Mouse (Mus musculus) hindbrain, postnatal 0 days (tissue): ENCODE results near the gene Ascl5. TPM values are rescaled to one million over a fixed set of nuclear protein-coding genes. Genes with fewer than 3 reads are reported as not detected.

ENCODE experiments used
- ATAC-seq: fragments of 200-750 bp; cut with Nextera tagmentation; 2 replicates; pipeline ENCODE4 v1.8.0; 2017; ENCODE audit warnings: mild to moderate bottlenecking, moderate TSS enrichment, moderate library complexity
- DNase-seq: peaks from one replicate; pipeline ENCODE4 v3.0.0-alpha.2; 2015; ENCODE audit warnings: low spot score
- H3K27ac ChIP-seq: fragments of 300-500 bp; sonication (generic); 2 replicates; pipeline ENCODE4 v1.5.1; 2014; ENCODE audit warnings: mild to moderate bottlenecking
- H3K27me3 ChIP-seq: fragments of 300-500 bp; sonication (generic); 2 replicates; pipeline ENCODE4 v1.6.1; 2014; ENCODE audit warnings: low read length, mixed read lengths; ENCODE audit not compliant: insufficient read depth
- H3K36me3 ChIP-seq: fragments of 300-500 bp; sonication (generic); 2 replicates; pipeline ENCODE4 v1.6.1; 2014; ENCODE audit warnings: low read length, mixed read lengths; ENCODE audit not compliant: insufficient read depth
- H3K4me1 ChIP-seq: fragments of 300-500 bp; sonication (generic); 2 replicates; pipeline ENCODE4 v1.6.1; 2014; ENCODE audit warnings: antibody characterized with exemption, low read length, mixed read lengths; ENCODE audit not compliant: insufficient read depth
- H3K4me2 ChIP-seq: fragments of 300-500 bp; sonication (generic); 2 replicates; pipeline ENCODE4 v1.6.1; 2014; ENCODE audit warnings: low read depth, mild to moderate bottlenecking, low read length, moderate library complexity, mixed read lengths
- H3K4me3 ChIP-seq: fragments of 300-500 bp; sonication (generic); 2 replicates; pipeline ENCODE4 v1.5.1; 2014; ENCODE audit warnings: low read length
- H3K9ac ChIP-seq: fragments of 300-500 bp; sonication (generic); replicated peaks from 2 replicates; pipeline ENCODE4 v1.6.1; 2014; ENCODE audit warnings: mild to moderate bottlenecking, low read length, moderate library complexity, mixed read lengths
- H3K9me3 ChIP-seq: fragments of 300-500 bp; sonication (generic); 2 replicates; pipeline ENCODE4 v1.6.1; 2016; ENCODE audit warnings: low read length, mixed read lengths
- CTCF ChIP-seq: IDR thresholded peaks from 2 replicates; pipeline ENCODE4 v1.5.1; 2016; ENCODE audit warnings: antibody characterized with exemption, control low read depth, low read depth
- WGBS: fragments of 180-500 bp; shearing (Covaris S2); extraction: QIAGEN DNeasy Blood & Tissue Kit; methylation state at CpG from one replicate; pipeline ENCODE4 v1.1.7; 2014; 5-methylcytosine and 5-hydroxymethylcytosine counted together
- polyA plus RNA-seq: library from polyadenylated mRNA; unstranded; fragments of >200 nt; fragmentation: Nextera tagmentation; extraction: Ambion mirVana; gene quantifications from 2 replicates; pipeline ENCODE4 v1.2.1, GENCODE M21; 2015
- total RNA-seq: library from RNA; depleted of rRNA; stranded (reverse); fragments of >200 nt; gene quantifications from 2 replicates; pipeline ENCODE4 v1.2.3, GENCODE M21; 2014

Ascl5 gene
- total and polyA plus RNA-seq, 2 experiments from 2014 or later: 0.38 TPM; not detected in 1

DNA sequence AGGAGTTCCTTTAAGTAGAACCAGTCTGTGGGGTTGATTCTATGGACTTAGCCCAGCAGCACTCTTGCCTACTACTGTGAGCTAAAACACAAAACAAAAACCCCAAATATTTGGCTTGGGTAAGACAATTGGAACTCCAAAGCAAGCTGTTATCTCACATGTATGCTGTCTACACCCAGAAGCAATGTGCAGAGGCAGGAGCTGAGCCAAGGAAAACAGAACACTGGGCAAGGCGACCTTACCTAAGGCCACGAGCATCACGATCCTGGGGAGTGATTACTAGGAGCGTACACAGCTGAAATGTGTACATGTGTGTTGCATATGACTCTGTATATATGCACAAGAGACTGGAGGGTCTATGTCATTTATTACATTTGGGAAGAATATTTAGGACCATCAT lies 37.1 kb upstream of the Ascl5 start:
- Histone ChIP-seq H3K27me3 (no peaks in the 10 kb centered on the region), H3K27ac (no peak overlapping the region), H3K9ac (no peak overlapping the region), H3K9me3 (no peaks in the 10 kb centered on the region), H3K36me3 (no peaks in the 10 kb centered on the region), H3K4me1 (no peaks in the 10 kb centered on the region), H3K4me3 (no peak overlapping the region), H3K4me2 (no peak overlapping the region)
- ATAC-seq (no peak), DNase-seq (no peak)
- 75% methylated on average over 4 of the region's 4 CpGs for WGBS
- TF ChIP-seq CTCF: no peak

DNA sequence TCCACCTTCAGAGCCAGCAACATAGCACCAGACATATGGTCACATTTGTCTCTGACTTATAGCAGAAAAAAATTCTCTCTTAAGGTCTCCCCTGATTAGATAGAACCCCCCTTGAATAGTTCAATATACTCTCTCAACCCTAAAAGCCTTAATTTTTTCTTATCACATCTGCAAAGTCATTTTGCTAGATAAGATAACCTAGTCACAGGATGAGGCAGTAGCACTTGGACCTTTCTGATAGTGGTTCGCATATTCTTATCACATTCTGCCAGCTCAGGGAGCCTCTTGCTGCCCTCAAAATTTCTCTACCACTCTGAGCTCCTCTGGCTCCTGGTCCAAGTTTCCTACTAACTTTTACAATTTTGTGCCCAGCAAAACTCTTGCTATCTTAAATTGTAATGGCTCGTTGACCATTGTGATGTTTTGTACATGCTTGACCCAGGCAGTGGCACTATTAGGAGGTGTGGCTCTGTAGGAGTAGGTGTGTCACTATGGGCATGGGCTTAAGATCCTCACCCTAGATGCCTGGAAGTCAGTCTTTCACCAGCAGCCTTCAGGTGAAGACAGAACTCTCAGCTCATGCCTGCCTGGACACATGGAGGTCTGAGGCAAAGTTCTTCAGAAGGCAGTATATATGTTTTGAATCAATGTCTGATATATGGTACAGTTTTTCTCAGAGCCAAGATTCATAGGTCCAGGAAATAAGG lies 35.7 kb upstream of the Ascl5 start:
- H3K4me3 ChIP-seq: no peak overlapping the region
- no peaks in the 10 kb centered on the region; the same call in 1 of the 2 replicates for H3K4me1 ChIP-seq
- no peaks in the 10 kb centered on the region for H3K27me3 ChIP-seq
- TF ChIP-seq CTCF: no peak
- no peak overlapping the region for H3K4me2 ChIP-seq
- H3K9me3 ChIP-seq: no peaks in the 10 kb centered on the region
- 85% methylated on average over 2 of the region's 2 CpGs for WGBS
- H3K9ac ChIP-seq: no peak overlapping the region
- H3K27ac ChIP-seq: no peak overlapping the region
- DNase-seq (no peak), ATAC-seq (no peak)
- no peaks in the 10 kb centered on the region for H3K36me3 ChIP-seq

DNA sequence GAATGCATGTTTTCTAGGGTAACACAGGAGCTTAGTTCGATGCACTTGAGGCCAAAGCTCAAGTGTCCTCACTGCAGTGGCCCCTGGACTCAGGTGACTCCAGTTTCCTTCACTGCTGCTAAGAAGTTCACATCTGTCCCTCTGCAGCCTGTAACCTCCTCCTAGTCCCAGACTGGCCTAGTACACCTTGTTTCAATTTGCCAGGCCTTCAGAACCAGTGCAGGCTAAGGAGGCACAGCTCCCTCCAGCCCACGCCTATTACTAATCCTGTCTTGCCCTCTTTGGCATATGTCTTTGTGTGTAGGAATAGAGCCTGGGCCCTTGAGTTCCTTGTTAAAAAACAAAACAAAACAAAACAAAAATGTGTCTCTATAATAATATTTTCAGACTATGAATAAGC lies 33.3 kb upstream of the Ascl5 start:
- peak; percentile 16; the same call in 1 of the 2 replicates for ATAC-seq
- Histone ChIP-seq H3K9ac (no peak overlapping the region), H3K4me2 (peak overlapping the region; percentile 88), H3K4me3 (peak overlapping the region; percentile 63), H3K27ac (no peak overlapping the region), H3K36me3 (peaks cover 10% of the 10 kb centered on the region; the same call in 1 of the 2 replicates), H3K4me1 (no peaks in the 10 kb centered on the region; the same call in 1 of the 2 replicates), H3K9me3 (no peaks in the 10 kb centered on the region), H3K27me3 (no peaks in the 10 kb centered on the region)
- no peak for DNase-seq
- WGBS: 88% methylated on average over 2 of the region's 2 CpGs
- TF ChIP-seq CTCF: no peak

DNA sequence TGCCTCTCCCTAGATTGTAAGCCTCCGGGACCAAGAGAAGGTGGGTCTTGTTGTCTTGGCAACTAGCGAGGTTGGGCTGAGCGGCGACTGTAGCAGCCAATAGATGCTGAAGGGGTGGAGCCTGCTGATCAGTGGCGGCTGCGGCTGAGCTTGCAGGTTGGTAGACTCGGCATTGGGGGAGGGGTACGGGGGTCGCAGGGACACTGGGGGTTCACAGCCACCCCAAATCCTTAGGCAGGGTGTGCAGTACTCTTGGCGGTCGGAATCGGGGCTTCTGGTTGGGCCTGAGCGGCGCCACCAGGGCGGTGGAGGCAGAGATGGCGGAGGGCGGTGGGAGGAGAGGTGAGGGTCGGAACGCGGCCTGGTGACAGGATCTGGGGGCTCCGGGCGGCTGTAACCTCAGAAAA lies 32.7 kb upstream of the Ascl5 start:
- Histone ChIP-seq H3K27me3 (no peaks in the 10 kb centered on the region), H3K4me3 (peak overlapping the region; percentile 63), H3K4me2 (peak overlapping the region; percentile 88), H3K4me1 (no peaks in the 10 kb centered on the region; the same call in 1 of the 2 replicates), H3K9me3 (no peaks in the 10 kb centered on the region), H3K27ac (peak overlapping the region; percentile 71), H3K9ac (peak overlapping the region; percentile 66), H3K36me3 (peaks cover 12% of the 10 kb centered on the region; the same call in 1 of the 2 replicates)
- WGBS: 0% methylated on average over 22 of the region's 22 CpGs
- ATAC-seq (peak; percentile 100), DNase-seq (peak; percentile 98)
- no peak for TF ChIP-seq CTCF

DNA sequence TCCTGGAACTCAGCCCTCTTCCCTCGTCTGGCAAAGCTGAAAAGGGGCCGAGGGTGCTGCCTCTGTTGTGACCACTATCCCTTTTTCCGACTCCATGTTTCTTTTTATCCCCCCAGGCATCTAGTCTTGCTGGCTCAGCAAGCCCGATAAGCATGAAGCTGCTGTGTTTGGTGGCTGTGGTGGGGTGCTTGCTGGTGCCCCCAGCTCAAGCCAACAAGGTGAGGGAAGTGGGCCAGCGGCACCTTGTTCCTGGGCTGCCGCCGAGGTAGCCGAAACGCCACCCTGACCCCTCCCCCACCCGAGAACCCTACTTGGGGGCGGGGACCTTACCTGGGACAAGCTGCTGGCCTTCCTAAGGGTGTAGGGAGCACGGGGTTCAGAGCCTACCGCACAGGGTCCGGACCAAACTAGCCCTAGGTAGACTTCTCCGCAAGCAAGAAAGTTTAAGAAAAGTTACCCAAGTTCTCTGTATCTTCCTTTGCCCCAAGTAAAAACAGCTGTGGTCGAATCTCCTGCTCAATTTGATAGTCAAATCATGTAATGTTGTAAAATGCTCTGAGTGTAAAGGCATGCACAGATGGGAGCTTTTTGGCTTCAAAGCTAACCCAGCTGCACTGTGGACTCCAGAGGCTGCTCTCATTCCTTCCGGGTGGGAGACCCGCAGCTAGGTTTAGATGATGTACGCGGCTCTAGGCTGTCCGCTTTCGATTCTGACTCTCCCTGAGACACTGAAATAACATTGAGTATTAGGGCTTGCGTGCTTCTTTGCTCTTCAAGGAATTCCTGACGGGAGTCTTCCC lies 32.0 kb upstream of the Ascl5 start:
- Histone ChIP-seq H3K4me3 (peak overlapping the region; percentile 63), H3K36me3 (peaks cover 15% of the 10 kb centered on the region; the same call in 1 of the 2 replicates), H3K4me2 (peak overlapping the region; percentile 88), H3K9me3 (no peaks in the 10 kb centered on the region), H3K27ac (peak overlapping the region; percentile 71), H3K4me1 (no peaks in the 10 kb centered on the region; the same call in 1 of the 2 replicates), H3K9ac (peak overlapping the region; percentile 66), H3K27me3 (no peaks in the 10 kb centered on the region)
- 4% methylated on average over 24 of the region's 24 CpGs for WGBS
- peak; percentile 33 for DNase-seq
- ATAC-seq: peak; percentile 33
- TF ChIP-seq CTCF: no peak

DNA sequence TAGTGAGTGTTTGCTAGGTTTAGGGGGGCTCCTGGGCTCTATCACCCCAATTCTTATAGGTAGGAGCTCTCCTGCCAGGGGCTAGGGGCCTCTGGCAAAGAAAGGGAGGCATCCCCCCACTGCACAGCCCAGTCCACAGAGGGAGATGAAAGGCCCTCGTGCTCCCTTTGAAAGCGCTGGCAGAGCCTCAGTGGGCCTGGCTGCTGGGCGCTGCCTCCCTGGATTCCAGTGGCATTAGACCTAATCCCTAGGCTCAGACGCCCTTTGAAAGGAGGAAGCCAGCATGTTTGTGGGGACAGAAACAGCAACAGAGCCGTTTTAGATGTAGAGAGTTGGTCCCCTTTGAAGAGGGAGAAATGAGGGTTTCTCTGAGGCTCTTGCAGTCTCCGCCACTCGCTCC lies 20.4 kb upstream of the Ascl5 start:
- Histone ChIP-seq H3K27me3 (no peaks in the 10 kb centered on the region), H3K36me3 (peaks cover 38% of the 10 kb centered on the region), H3K9ac (no peak overlapping the region), H3K27ac (no peak overlapping the region), H3K9me3 (no peaks in the 10 kb centered on the region), H3K4me3 (no peak overlapping the region), H3K4me2 (no peak overlapping the region), H3K4me1 (no peaks in the 10 kb centered on the region)
- DNase-seq (no peak), ATAC-seq (no peak)
- WGBS: 61% methylated on average over 7 of the region's 7 CpGs
- no peak for TF ChIP-seq CTCF
